Mouse (Mus musculus) CH12.LX (cell line): ENCODE results near the gene Gbx2. TPM values are rescaled to one million over a fixed set of nuclear protein-coding genes. Genes with fewer than 3 reads are reported as not detected.

ENCODE experiments used
- DNase-seq: peaks from one replicate; pipeline ENCODE4 v3.0.0-alpha.2; 2013; ENCODE audit errors: extremely low read depth
- H3K27ac ChIP-seq: 2 replicates; pipeline ENCODE4 v1.5.1; 2012; ENCODE audit warnings: low read depth, mild to moderate bottlenecking, control low read depth, moderate library complexity; ENCODE audit not compliant: insufficient read depth
- H3K27me3 ChIP-seq: replicated peaks from 2 replicates; pipeline ENCODE3; 2012; ENCODE audit warnings: inconsistent platforms
- H3K36me3 ChIP-seq, 2 experiments: replicated peaks in 1 of 2; 2 replicates each; pipeline versions ENCODE3 to v1.6.1; 2012; ENCODE audit warnings: inconsistent platforms in 1 of 2, low read length in 1 of 2, mild to moderate bottlenecking in 1 of 2, mixed read lengths in 1 of 2, moderate library complexity in 1 of 2; ENCODE audit not compliant: control insufficient read depth in 1 of 2, insufficient read depth in 1 of 2
- H3K4me1 ChIP-seq, 2 experiments: 2 replicates each; pipeline ENCODE4 v1.6.1; 2012; ENCODE audit warnings: inconsistent platforms in 1 of 2, moderate library complexity in 1 of 2; ENCODE audit not compliant: insufficient read depth in 2 of 2, control insufficient read depth in 1 of 2
- H3K4me2 ChIP-seq: 2 replicates; pipeline ENCODE4 v1.6.1; 2012; ENCODE audit warnings: low read depth, mild to moderate bottlenecking, control low read depth; ENCODE audit not compliant: poor library complexity, insufficient read depth, severe bottlenecking
- H3K4me3 ChIP-seq, 3 experiments: fragments of 150-350 bp in 1 of 3; sonication (generic) in 1 of 3; replicated peaks in 1 of 3; 2 replicates each; pipeline versions ENCODE3 to v1.5.1; 2011 to 2012; ENCODE audit warnings: low read depth in 2 of 3, low read length in 2 of 3, mild to moderate bottlenecking in 2 of 3, moderate library complexity in 2 of 3, control low read depth in 1 of 3, improper control_type of control experiment in 1 of 3, inconsistent platforms in 1 of 3, mixed read lengths in 1 of 3; ENCODE audit not compliant: poor library complexity in 1 of 3
- H3K79me2 ChIP-seq: replicated peaks from 2 replicates; pipeline ENCODE4 v1.6.1; 2012; ENCODE audit warnings: mild to moderate bottlenecking, moderate library complexity; ENCODE audit not compliant: control insufficient read depth, poor library complexity, insufficient read depth, severe bottlenecking; ENCODE audit errors: extremely low read depth
- H3K9ac ChIP-seq: 2 replicates; pipeline ENCODE4 v1.6.1; 2012; ENCODE audit warnings: low read depth, mild to moderate bottlenecking, control low read depth, moderate library complexity; ENCODE audit not compliant: insufficient read depth
- H3K9me3 ChIP-seq: replicated peaks from 2 replicates; pipeline ENCODE3; 2012; ENCODE audit warnings: low read length, inconsistent platforms, mixed read lengths
- CTCF ChIP-seq, 2 experiments: IDR thresholded peaks in 1 of 2; conservative IDR thresholded peaks in 1 of 2; 2 replicates each; pipeline ENCODE4 v1.5.1; 2011 to 2012; ENCODE audit warnings: low read depth in 2 of 2, low read length in 2 of 2, improper control_type of control experiment in 1 of 2, inconsistent platforms in 1 of 2, mild to moderate bottlenecking in 1 of 2, moderate library complexity in 1 of 2
- E2F4 ChIP-seq: IDR thresholded peaks from 2 replicates; pipeline ENCODE4 v1.6.1; 2011; ENCODE audit warnings: low read depth, low read length, improper control_type of control experiment; ENCODE audit not compliant: insufficient replicate concordance
- ELF1 ChIP-seq: IDR thresholded peaks from 2 replicates; pipeline ENCODE4 v1.6.1; 2014; ENCODE audit warnings: low read depth, mild to moderate bottlenecking, inconsistent platforms, low read length, improper control_type of control experiment
- ETS1 ChIP-seq: conservative IDR thresholded peaks from 2 replicates; pipeline ENCODE4 v1.6.1; 2012; ENCODE audit warnings: low read depth, mild to moderate bottlenecking, inconsistent platforms, low read length, improper control_type of control experiment, moderate library complexity
- GABPA ChIP-seq: IDR thresholded peaks from 2 replicates; pipeline ENCODE4 v1.6.1; 2012; ENCODE audit warnings: low read depth, low read length, improper control_type of control experiment, inconsistent platforms; ENCODE audit not compliant: insufficient replicate concordance
- IRF4 ChIP-seq: IDR thresholded peaks from 2 replicates; pipeline ENCODE4 v1.6.1; 2014; ENCODE audit warnings: low read depth, mild to moderate bottlenecking, inconsistent platforms, low read length, improper control_type of control experiment
- KAT2A ChIP-seq: IDR thresholded peaks from 2 replicates; pipeline ENCODE4 v1.6.1; 2012; ENCODE audit warnings: low read length, improper control_type of control experiment, inconsistent platforms; ENCODE audit not compliant: insufficient replicate concordance
- MAFK ChIP-seq: IDR thresholded peaks from 2 replicates; pipeline ENCODE4 v1.6.1; 2011; ENCODE audit warnings: low read length, improper control_type of control experiment; ENCODE audit not compliant: insufficient replicate concordance
- MEF2A ChIP-seq: IDR thresholded peaks from 2 replicates; pipeline ENCODE4 v1.6.1; 2014; ENCODE audit warnings: low read depth, mild to moderate bottlenecking, inconsistent platforms, low read length, improper control_type of control experiment, borderline replicate concordance
- MXI1 ChIP-seq: IDR thresholded peaks from 2 replicates; pipeline ENCODE4 v1.6.1; 2011; ENCODE audit warnings: mild to moderate bottlenecking, low read depth, low read length, improper control_type of control experiment
- MYC ChIP-seq: IDR thresholded peaks from 2 replicates; pipeline ENCODE4 v1.6.1; 2011; ENCODE audit warnings: low read depth, mild to moderate bottlenecking, improper control_type of control experiment, low read length
- PAX5 ChIP-seq: IDR thresholded peaks from 2 replicates; pipeline ENCODE4 v1.6.1; 2012; ENCODE audit warnings: low read length, inconsistent platforms, mixed read lengths
- POLR2A ChIP-seq: IDR thresholded peaks from 2 replicates; pipeline ENCODE4 v1.6.1; 2011; ENCODE audit warnings: low read depth, mild to moderate bottlenecking, improper control_type of control experiment, low read length
- POLR2AphosphoS2 ChIP-seq: IDR thresholded peaks from 2 replicates; pipeline ENCODE4 v1.6.1; 2011; ENCODE audit warnings: low read depth, low read length, improper control_type of control experiment
- RCOR1 ChIP-seq: conservative IDR thresholded peaks from 2 replicates; pipeline ENCODE4 v1.6.1; 2012; ENCODE audit warnings: low read depth, mild to moderate bottlenecking, inconsistent platforms, low read length, improper control_type of control experiment
- SIN3A ChIP-seq: IDR thresholded peaks from 2 replicates; pipeline ENCODE4 v1.6.1; 2012; ENCODE audit warnings: low read length, improper control_type of control experiment, inconsistent platforms
- USF2 ChIP-seq: conservative IDR thresholded peaks from 2 replicates; pipeline ENCODE4 v1.6.1; 2011; ENCODE audit warnings: low read depth, low read length, improper control_type of control experiment
- ZC3H11A ChIP-seq: IDR thresholded peaks from 2 replicates; pipeline ENCODE4 v1.6.1; 2012; ENCODE audit warnings: low read depth, mild to moderate bottlenecking, inconsistent platforms, low read length, improper control_type of control experiment
- ZMIZ1 ChIP-seq: IDR thresholded peaks from 2 replicates; pipeline ENCODE4 v1.6.1; 2012; ENCODE audit warnings: low read depth, mild to moderate bottlenecking, inconsistent platforms, low read length, improper control_type of control experiment
- dilution Hi-C: fragments of 300-500 bp; cut with MboI; formaldehyde crosslinking; loops from 2 replicates; pipeline ENCODE4 v1.14.3; 2020; ENCODE audit warnings: low sequenced_read_pairs; ENCODE audit not compliant: extremely low pct_unique_long_range_greater_than_20kb, extremely low pct_ligation_motif_present
- in situ Hi-C: fragments of 300-500 bp; cut with MboI; formaldehyde crosslinking; loops from 3 replicates; pipeline ENCODE4 v1.14.3; 2019; ENCODE audit warnings: low sequenced_read_pairs, low pct_ligation_motif_present, low pct_unique_long_range_greater_than_20kb, mixed read lengths
- polyA plus RNA-seq: library from polyadenylated mRNA; unstranded; fragments of >175 nt; gene quantifications from 2 replicates; pipeline ENCODE4 v1.2.1, GENCODE M21; 2012; ENCODE audit warnings: low read depth; ENCODE audit not compliant: insufficient read length
- total RNA-seq, 2 experiments: library from RNA; depleted of rRNA; stranded (reverse); fragments of 300-350 nt in 1 of 2; fragments of >200 nt in 1 of 2; gene quantifications; 2 replicates each; pipeline ENCODE4 v1.2.3; 2012 to 2014

The Gbx2 gene
- total and polyA plus RNA-seq, 3 experiments, result not detected

GRCm38 (mm10) chr1:89902236-89902635 is 28.7 kb downstream of the Gbx2 start:
- DNase-seq, result no peak
- H3K27me3 ChIP-seq, result no peaks in the 10 kb centered on the region
- H3K9ac ChIP-seq, result no peak overlapping the region
- no peaks in the 10 kb centered on the region for H3K4me1 ChIP-seq
- in situ Hi-C loops, result no loop called here
- H3K4me2 ChIP-seq, result no peak overlapping the region
- dilution Hi-C loops, result no loop called here
- H3K9me3 ChIP-seq, result peaks cover 86% of the 10 kb centered on the region
- TF ChIP-seq PAX5, result no peak
- no peak for TF ChIP-seq SIN3A
- no peak for TF ChIP-seq ZMIZ1
- TF ChIP-seq MXI1, result no peak
- no peak for TF ChIP-seq IRF4
- TF ChIP-seq KAT2A, result no peak
- TF ChIP-seq MAFK, result no peak
- TF ChIP-seq MYC, result no peak
- TF ChIP-seq RCOR1, result no peak
- TF ChIP-seq E2F4, result no peak
- TF ChIP-seq USF2, result no peak
- TF ChIP-seq ELF1, result no peak
- no peak for TF ChIP-seq CTCF (conservative IDR thresholded peaks at IDR 0.05 in 1 of 2, IDR thresholded peaks at IDR 0.05 in 1 of 2; ENCODE audit: low read depth in 2 of 2, low read length in 2 of 2)
- no peaks in the 10 kb centered on the region for H3K79me2 ChIP-seq
- no peaks in the 10 kb centered on the region for H3K36me3 ChIP-seq
- no peak overlapping the region for H3K4me3 ChIP-seq
- H3K27ac ChIP-seq, result no peak overlapping the region

DNA sequence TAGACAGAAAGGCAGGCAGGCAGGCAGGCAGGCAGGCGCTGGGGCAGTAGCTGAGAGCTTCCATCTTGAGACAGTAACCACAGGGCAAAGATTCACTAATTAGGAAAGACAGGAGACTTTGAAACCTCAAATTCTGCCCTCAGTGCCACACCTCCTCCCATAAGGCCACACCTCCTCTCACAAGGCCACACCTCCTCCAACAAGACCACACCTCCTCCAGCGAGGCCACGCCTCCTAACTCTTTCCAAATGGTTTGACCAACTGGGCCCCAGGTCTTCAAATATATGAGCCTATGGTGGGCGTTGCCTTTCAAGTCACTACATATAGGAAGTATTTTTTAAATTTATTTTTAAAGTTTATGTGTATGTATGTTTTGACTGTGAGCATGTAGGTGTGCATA is 29.6 kb downstream of the Gbx2 start:
- TF ChIP-seq GABPA (no peak), MEF2A (no peak), POLR2AphosphoS2 (no peak), ETS1 (no peak), POLR2A (no peak), ZC3H11A (no peak)
- TF ChIP-seq, all 38 proteins: peak for 0
- Histone ChIP-seq H3K36me3 (no peaks in the 10 kb centered on the region), H3K9me3 (peaks cover 86% of the 10 kb centered on the region), H3K4me2 (no peak overlapping the region), H3K79me2 (no peaks in the 10 kb centered on the region), H3K9ac (no peak overlapping the region), H3K27me3 (no peaks in the 10 kb centered on the region), H3K27ac (no peak overlapping the region), H3K4me1 (no peaks in the 10 kb centered on the region), H3K4me3 (no peak overlapping the region)
- dilution Hi-C loops, result no loop called here
- DNase-seq, result no peak
- in situ Hi-C loops, result no loop called here
